Mouse (Mus musculus) embryonic fibroblast, embryonic 13.5 days (primary cell): ENCODE results near the gene Rptor. TPM values are rescaled to one million over a fixed set of nuclear protein-coding genes. Genes with fewer than 3 reads are reported as not detected.

Source experiments
- H3K27ac ChIP-seq: 2 replicates; pipeline ENCODE4 v1.5.1; 2012; ENCODE audit warnings: low read length, control low read depth, inconsistent platforms; ENCODE audit not compliant: insufficient read depth
- H3K4me1 ChIP-seq: 2 replicates; pipeline ENCODE4 v1.6.1; 2011; ENCODE audit warnings: low read length; ENCODE audit not compliant: control insufficient read depth, insufficient read depth
- H3K4me3 ChIP-seq: 2 replicates; pipeline ENCODE4 v1.5.1; 2011; ENCODE audit warnings: mild to moderate bottlenecking, control low read depth, low read length; ENCODE audit not compliant: insufficient read depth
- CTCF ChIP-seq: IDR thresholded peaks from 2 replicates; pipeline ENCODE4 v1.5.1; 2011; ENCODE audit warnings: mild to moderate bottlenecking, control low read depth, low read length, moderate library complexity, borderline replicate concordance; ENCODE audit not compliant: insufficient read depth
- POLR2A ChIP-seq: IDR thresholded peaks from 2 replicates; pipeline ENCODE4 v1.6.1; 2011; ENCODE audit warnings: low read depth, mild to moderate bottlenecking, control low read depth, low read length, moderate library complexity
- polyA plus RNA-seq: library from polyadenylated mRNA; stranded (reverse); fragments of >200 nt; gene quantifications from 2 replicates; pipeline ENCODE4 v1.2.4, GENCODE M21; 2011; ENCODE audit warnings: low read depth; ENCODE audit not compliant: missing spikeins, insufficient read length

The Rptor gene
- polyA plus RNA-seq, 1 experiment = 31.7 TPM

GRCm38 (mm10) chr11:119902891-119903290 is 300.2 kb downstream of the Rptor start:
- H3K4me3 ChIP-seq = no peak overlapping the region
- H3K27ac ChIP-seq = no peak overlapping the region
- no peaks in the 10 kb centered on the region for H3K4me1 ChIP-seq
- TF ChIP-seq CTCF = no peak
- no peak for TF ChIP-seq POLR2A

GRCm38 (mm10) chr11:119904621-119905286 is 302.0 kb downstream of the Rptor start:
- H3K4me3 ChIP-seq = no peak overlapping the region
- H3K4me1 ChIP-seq = no peaks in the 10 kb centered on the region
- no peak for TF ChIP-seq POLR2A
- peak; percentile 97 for TF ChIP-seq CTCF
- no peak overlapping the region for H3K27ac ChIP-seq

GRCm38 (mm10) chr11:119905794-119906193 is 303.1 kb downstream of the Rptor start:
- Histone ChIP-seq H3K4me3 (no peak overlapping the region), H3K27ac (no peak overlapping the region), H3K4me1 (no peaks in the 10 kb centered on the region)
- no peak for TF ChIP-seq POLR2A

GRCm38 (mm10) chr11:119907006-119907650 is 304.4 kb downstream of the Rptor start:
- TF ChIP-seq POLR2A (no peak), CTCF (no peak)
- H3K4me3 ChIP-seq = no peak overlapping the region
- H3K27ac ChIP-seq = no peak overlapping the region
- H3K4me1 ChIP-seq = no peaks in the 10 kb centered on the region

GRCm38 (mm10) chr11:119907711-119908110 is 305.0 kb downstream of the Rptor start:
- Histone ChIP-seq H3K4me3 (no peak overlapping the region), H3K27ac (no peak overlapping the region), H3K4me1 (no peaks in the 10 kb centered on the region)
- no peak for TF ChIP-seq POLR2A
- TF ChIP-seq CTCF = no peak

GRCm38 (mm10) chr11:119909436-119909835 is 306.7 kb downstream of the Rptor start:
- no peak overlapping the region for H3K27ac ChIP-seq
- H3K4me3 ChIP-seq = no peak overlapping the region
- TF ChIP-seq CTCF = peak; percentile 91
- TF ChIP-seq POLR2A = no peak
- H3K4me1 ChIP-seq = no peaks in the 10 kb centered on the region

- TF ChIP-seq POLR2A (no peak), CTCF (no peak)
- Histone ChIP-seq H3K27ac (no peak overlapping the region), H3K4me3 (no peak overlapping the region; the same call in 1 of the 2 replicates), H3K4me1 (no peaks in the 10 kb centered on the region)
Observed at GRCm38 (mm10) chr11:119912845-119913244, 310.1 kb downstream of the Rptor start.

- peak within 1 kb of the TSS; percentile 86 for H3K4me3 ChIP-seq
- H3K4me1 ChIP-seq = no peaks in the 10 kb centered on the region
- peak within 1 kb of the TSS; percentile 32 for H3K27ac ChIP-seq
- TF ChIP-seq POLR2A (peak; percentile 57; the same call in 1 of the 2 replicates), CTCF (peak; percentile 15; the same call in 1 of the 2 replicates)
Observed at GRCm38 (mm10) chr11:119913291-119913934, 310.7 kb downstream of the Rptor start, which contains the start of gene Chmp6. Chmp6 (plus strand) TSS chr11:119913441.

- peak overlapping the region; percentile 32 for H3K27ac ChIP-seq
- peak overlapping the region; percentile 86 for H3K4me3 ChIP-seq
- TF ChIP-seq CTCF = no peak
- no peak for TF ChIP-seq POLR2A
- H3K4me1 ChIP-seq = no peaks in the 10 kb centered on the region
Observed at GRCm38 (mm10) chr11:119913935-119914314, 311.2 kb downstream of the Rptor start.

- Histone ChIP-seq H3K4me3 (peak overlapping the region; percentile 86), H3K27ac (peak overlapping the region; percentile 32; the same call in 1 of the 2 replicates), H3K4me1 (no peaks in the 10 kb centered on the region)
- no peak for TF ChIP-seq CTCF
- TF ChIP-seq POLR2A = no peak
Observed at GRCm38 (mm10) chr11:119914381-119914780, 311.7 kb downstream of the Rptor start.

GRCm38 (mm10) chr11:119915666-119916065 is 313.0 kb downstream of the Rptor start:
- H3K4me1 ChIP-seq = no peaks in the 10 kb centered on the region
- no peak overlapping the region for H3K4me3 ChIP-seq
- no peak overlapping the region for H3K27ac ChIP-seq
- TF ChIP-seq CTCF (no peak), POLR2A (no peak)
